Mouse (Mus musculus): ENCODE results near the gene Slc5a2. TPM values are rescaled to one million over a fixed set of nuclear protein-coding genes. Genes with fewer than 3 reads are reported as not detected.

Gene Slc5a2
- polyA plus RNA-seq, 1 experiment: 0.53 TPM

GRCm38 (mm10) chr7:128243921-128244320 lies 21.5 kb upstream of the Slc5a2 start:
- no peak overlapping the region for H3K27ac ChIP-seq (ENCODE audit: insufficient read depth, low read length)
- TF ChIP-seq POLR2A (IDR thresholded peaks at IDR 0.05; ENCODE audit: low read depth, low read length): no peak
- TF ChIP-seq CTCF (IDR thresholded peaks at IDR 0.05; ENCODE audit: extremely low read depth, insufficient read depth, insufficient read length, insufficient replicate concordance): no peak
- WGBS: 96% methylated on average over 10 of the region's 10 CpGs
- 0 out of 2 replicates have a peak, but pooled peaks cover 3% of the 10 kb centered on the region for H3K27me3 ChIP-seq (ENCODE audit: control insufficient read depth, insufficient read depth, low read length)
- peaks cover 30% of the 10 kb centered on the region for H3K36me3 ChIP-seq (ENCODE audit: control insufficient read depth, insufficient read depth, low read length)
- H3K4me1 ChIP-seq (ENCODE audit: control insufficient read depth, insufficient read depth, insufficient read length): no peaks in the 10 kb centered on the region
- DNase-seq (ENCODE audit: low read depth in 1 of 2, low spot score in 2 of 2): no peak
- H3K4me3 ChIP-seq (ENCODE audit: extremely low read depth, insufficient read depth, insufficient read length): no peak overlapping the region

GRCm38 (mm10) chr7:128244410-128245025 lies 20.9 kb upstream of the Slc5a2 start:
- H3K36me3 ChIP-seq (ENCODE audit: control insufficient read depth, insufficient read depth, low read length): peaks cover 30% of the 10 kb centered on the region

GRCm38 (mm10) chr7:128245547-128245946 lies 19.9 kb upstream of the Slc5a2 start:
- no peaks in the 10 kb centered on the region for H3K4me1 ChIP-seq (ENCODE audit: control insufficient read depth, insufficient read depth, insufficient read length)
- H3K27ac ChIP-seq (ENCODE audit: insufficient read depth, low read length): no peak overlapping the region
- 92% methylated on average over 4 of the region's 4 CpGs for WGBS
- TF ChIP-seq CTCF (IDR thresholded peaks at IDR 0.05; ENCODE audit: extremely low read depth, insufficient read depth, insufficient read length, insufficient replicate concordance) (no peak), POLR2A (IDR thresholded peaks at IDR 0.05; ENCODE audit: low read depth, low read length) (no peak)
- no peak overlapping the region for H3K4me3 ChIP-seq (ENCODE audit: extremely low read depth, insufficient read depth, insufficient read length)
- 0 out of 2 replicates have a peak, but pooled peaks cover 3% of the 10 kb centered on the region for H3K27me3 ChIP-seq (ENCODE audit: control insufficient read depth, insufficient read depth, low read length)
- DNase-seq (ENCODE audit: low read depth in 1 of 2, low spot score in 2 of 2): no peak
- H3K36me3 ChIP-seq (ENCODE audit: control insufficient read depth, insufficient read depth, low read length): peaks cover 22% of the 10 kb centered on the region

More at GRCm38 (mm10) chr7:128244410-128245025, 20.9 kb upstream of the Slc5a2 start:
- WGBS: 96% methylated on average over 18 of the region's 18 CpGs
- H3K27ac ChIP-seq (ENCODE audit: insufficient read depth, low read length): no peak overlapping the region
- no peak overlapping the region for H3K4me3 ChIP-seq (ENCODE audit: extremely low read depth, insufficient read depth, insufficient read length)
- H3K27me3 ChIP-seq (ENCODE audit: control insufficient read depth, insufficient read depth, low read length): 0 out of 2 replicates have a peak, but pooled peaks cover 3% of the 10 kb centered on the region
- H3K4me1 ChIP-seq (ENCODE audit: control insufficient read depth, insufficient read depth, insufficient read length): no peaks in the 10 kb centered on the region
- no peak for DNase-seq (ENCODE audit: low read depth in 1 of 2, low spot score in 2 of 2)
- TF ChIP-seq POLR2A (IDR thresholded peaks at IDR 0.05; ENCODE audit: low read depth, low read length) (no peak), CTCF (IDR thresholded peaks at IDR 0.05; ENCODE audit: extremely low read depth, insufficient read depth, insufficient read length, insufficient replicate concordance) (no peak)

- TF ChIP-seq CTCF (IDR thresholded peaks at IDR 0.05; ENCODE audit: extremely low read depth, insufficient read depth, insufficient read length, insufficient replicate concordance) (no peak), POLR2A (IDR thresholded peaks at IDR 0.05; ENCODE audit: low read depth, low read length) (no peak)
- WGBS: 32% methylated on average over 28 of the region's 30 CpGs
- H3K27ac ChIP-seq (ENCODE audit: insufficient read depth, low read length): peak within 1 kb of the TSS; percentile 71
Measured at GRCm38 (mm10) chr7:128246496-128247391, 18.7 kb upstream of the Slc5a2 start, which contains the start of gene Tgfb1i1. Gene Tgfb1i1 (plus strand): TSS chr7:128246812.

GRCm38 (mm10) chr7:128247443-128247842 lies 18.0 kb upstream of the Slc5a2 start:
- Histone ChIP-seq H3K4me1 (ENCODE audit: control insufficient read depth, insufficient read depth, insufficient read length) (no peaks in the 10 kb centered on the region), H3K27ac (ENCODE audit: insufficient read depth, low read length) (no peak overlapping the region), H3K27me3 (ENCODE audit: control insufficient read depth, insufficient read depth, low read length) (0 out of 2 replicates have a peak, but pooled peaks cover 3% of the 10 kb centered on the region), H3K36me3 (ENCODE audit: control insufficient read depth, insufficient read depth, low read length) (peaks cover 16% of the 10 kb centered on the region), H3K4me3 (ENCODE audit: extremely low read depth, insufficient read depth, insufficient read length) (no peak overlapping the region)
- WGBS: 18% methylated on average over 13 of the region's 13 CpGs
- TF ChIP-seq CTCF (IDR thresholded peaks at IDR 0.05; ENCODE audit: extremely low read depth, insufficient read depth, insufficient read length, insufficient replicate concordance) (peak; percentile 35; the same call in 1 of the 2 replicates), POLR2A (IDR thresholded peaks at IDR 0.05; ENCODE audit: low read depth, low read length) (no peak)
- peak; percentile 42 to 66 for DNase-seq (ENCODE audit: low read depth in 1 of 2, low spot score in 2 of 2)

More at GRCm38 (mm10) chr7:128246496-128247391, 18.7 kb upstream of the Slc5a2 start, which contains the start of gene Tgfb1i1:
- no peak for DNase-seq (ENCODE audit: low read depth in 1 of 2, low spot score in 2 of 2)
- peaks cover 20% of the 10 kb centered on the region for H3K36me3 ChIP-seq (ENCODE audit: control insufficient read depth, insufficient read depth, low read length)
- peak within 1 kb of the TSS; percentile 51; the same call in 1 of the 2 replicates for H3K4me3 ChIP-seq (ENCODE audit: extremely low read depth, insufficient read depth, insufficient read length)
- 0 out of 2 replicates have a peak, but pooled peaks cover 3% of the 10 kb centered on the region for H3K27me3 ChIP-seq (ENCODE audit: control insufficient read depth, insufficient read depth, low read length)
- H3K4me1 ChIP-seq (ENCODE audit: control insufficient read depth, insufficient read depth, insufficient read length): no peaks in the 10 kb centered on the region

- Histone ChIP-seq H3K4me3 (ENCODE audit: extremely low read depth, insufficient read depth, insufficient read length) (no peak overlapping the region), H3K27ac (ENCODE audit: insufficient read depth, low read length) (no peak overlapping the region), H3K27me3 (ENCODE audit: control insufficient read depth, insufficient read depth, low read length) (peaks cover 3% of the 10 kb centered on the region; the same call in 1 of the 2 replicates), H3K4me1 (ENCODE audit: control insufficient read depth, insufficient read depth, insufficient read length) (no peaks in the 10 kb centered on the region), H3K36me3 (ENCODE audit: control insufficient read depth, insufficient read depth, low read length) (peaks cover 12% of the 10 kb centered on the region)
- TF ChIP-seq POLR2A (IDR thresholded peaks at IDR 0.05; ENCODE audit: low read depth, low read length): no peak
- no peak for TF ChIP-seq CTCF (IDR thresholded peaks at IDR 0.05; ENCODE audit: extremely low read depth, insufficient read depth, insufficient read length, insufficient replicate concordance)
- WGBS: 85% methylated on average over 10 of the region's 10 CpGs
- DNase-seq (ENCODE audit: low read depth in 1 of 2, low spot score in 2 of 2): no peak
Measured at GRCm38 (mm10) chr7:128248081-128249042, 17.1 kb upstream of the Slc5a2 start.

Measured in spleen, adult 2 months (tissue).